Mouse (Mus musculus): ENCODE measurements around the gene Mtcl1. TPM values are rescaled to one million over a fixed set of nuclear protein-coding genes. Genes with fewer than 3 reads are reported as not detected.

The Mtcl1 gene
- polyA plus RNA-seq, 1 experiment from 2014 or later, result 1.7 TPM

DNA sequence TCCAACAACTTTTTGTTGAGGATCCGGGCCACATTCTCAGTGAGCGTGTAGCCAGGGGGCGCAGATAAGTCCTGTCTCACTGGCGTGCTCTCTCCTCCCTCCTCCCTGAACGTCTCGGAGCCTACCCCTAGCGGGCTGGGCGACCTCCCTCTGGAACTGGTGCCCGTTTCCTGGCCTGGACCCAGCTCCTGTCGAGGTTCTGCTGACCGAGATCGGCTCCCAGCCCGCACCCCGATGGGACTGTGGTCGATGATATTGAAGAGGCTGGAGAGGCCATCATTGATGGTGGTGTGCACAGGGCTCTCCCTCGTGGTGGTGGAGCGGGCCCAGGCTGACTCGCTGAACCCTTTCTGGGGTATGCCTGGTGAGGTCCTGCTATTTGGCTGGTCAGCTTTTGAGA lies 106.6 kb downstream of the Mtcl1 start:
- no peak for ATAC-seq (ENCODE audit: insufficient number of reproducible peaks, low FRiP score)
- H3K4me3 ChIP-seq, result no peak overlapping the region
- no peaks in the 10 kb centered on the region for H3K9me3 ChIP-seq (replicated peaks)
- peaks cover 8% of the 10 kb centered on the region; the same call in 1 of the 2 replicates for H3K4me1 ChIP-seq (replicated peaks)
- no peaks in the 10 kb centered on the region for H3K27me3 ChIP-seq (replicated peaks)
- peaks cover 18% of the 10 kb centered on the region for H3K36me3 ChIP-seq
- H3K27ac ChIP-seq (ENCODE audit: poor library complexity, severe bottlenecking), result no peak overlapping the region
- H3K9ac ChIP-seq, result no peak overlapping the region
- WGBS, result 92% methylated on average over 18 of the region's 18 CpGs
- H3K4me2 ChIP-seq, result no peak overlapping the region

DNA sequence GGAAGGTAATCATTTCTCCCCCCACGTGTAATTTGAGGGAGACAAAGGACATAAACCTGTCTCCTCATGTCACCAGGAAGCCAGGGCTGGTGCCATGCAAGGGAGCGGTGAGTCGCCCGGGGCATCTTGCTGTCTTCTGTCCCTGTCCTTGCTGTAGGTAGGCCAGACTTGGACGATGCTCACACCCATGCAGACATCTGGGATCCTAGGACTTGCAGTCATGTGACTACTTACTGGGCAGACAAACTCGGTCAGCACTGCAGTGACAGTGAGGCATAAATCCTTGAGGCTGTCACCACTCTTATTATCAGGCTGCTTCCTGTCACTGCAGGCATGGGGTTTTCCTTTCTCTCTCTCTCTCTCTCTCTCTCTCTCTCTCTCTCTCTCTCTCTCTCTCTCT lies 107.9 kb downstream of the Mtcl1 start:
- Histone ChIP-seq H3K4me3 (no peak overlapping the region), H3K27ac (ENCODE audit: poor library complexity, severe bottlenecking) (no peak overlapping the region), H3K27me3 (replicated peaks) (no peaks in the 10 kb centered on the region), H3K36me3 (peaks cover 18% of the 10 kb centered on the region), H3K9me3 (replicated peaks) (no peaks in the 10 kb centered on the region), H3K9ac (no peak overlapping the region), H3K4me2 (no peak overlapping the region), H3K4me1 (replicated peaks) (peaks cover 8% of the 10 kb centered on the region; the same call in 1 of the 2 replicates)
- 58% methylated on average over 6 of the region's 6 CpGs for WGBS
- ATAC-seq (ENCODE audit: insufficient number of reproducible peaks, low FRiP score), result peak; percentile 31; the same call in 1 of the 2 replicates

DNA sequence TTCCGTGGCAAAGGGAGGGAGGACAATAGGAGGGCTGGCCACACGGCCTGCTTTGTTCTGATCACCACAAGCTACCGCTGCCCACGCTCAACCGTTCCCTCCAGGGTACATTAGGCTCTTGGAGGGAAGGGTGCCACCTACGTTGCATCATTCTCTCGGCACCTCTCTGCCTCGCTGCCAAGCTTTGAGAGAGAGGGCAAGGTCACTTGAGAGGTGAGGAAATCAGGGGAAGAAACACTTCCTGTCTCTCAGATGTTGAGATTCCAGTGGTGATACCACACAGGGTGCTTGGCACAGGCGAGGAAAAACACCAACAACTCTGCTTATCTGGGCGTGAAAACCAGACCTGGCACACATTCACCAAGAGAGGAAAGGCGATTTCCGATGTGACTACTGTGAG lies 108.8 kb downstream of the Mtcl1 start:
- Histone ChIP-seq H3K36me3 (peaks cover 18% of the 10 kb centered on the region), H3K9me3 (replicated peaks) (no peaks in the 10 kb centered on the region), H3K4me3 (no peak overlapping the region), H3K27me3 (replicated peaks) (no peaks in the 10 kb centered on the region), H3K4me1 (replicated peaks) (peaks cover 8% of the 10 kb centered on the region; the same call in 1 of the 2 replicates), H3K27ac (ENCODE audit: poor library complexity, severe bottlenecking) (no peak overlapping the region), H3K9ac (no peak overlapping the region), H3K4me2 (no peak overlapping the region)
- no peak for ATAC-seq (ENCODE audit: insufficient number of reproducible peaks, low FRiP score)
- 75% methylated on average over 12 of the region's 12 CpGs for WGBS

DNA sequence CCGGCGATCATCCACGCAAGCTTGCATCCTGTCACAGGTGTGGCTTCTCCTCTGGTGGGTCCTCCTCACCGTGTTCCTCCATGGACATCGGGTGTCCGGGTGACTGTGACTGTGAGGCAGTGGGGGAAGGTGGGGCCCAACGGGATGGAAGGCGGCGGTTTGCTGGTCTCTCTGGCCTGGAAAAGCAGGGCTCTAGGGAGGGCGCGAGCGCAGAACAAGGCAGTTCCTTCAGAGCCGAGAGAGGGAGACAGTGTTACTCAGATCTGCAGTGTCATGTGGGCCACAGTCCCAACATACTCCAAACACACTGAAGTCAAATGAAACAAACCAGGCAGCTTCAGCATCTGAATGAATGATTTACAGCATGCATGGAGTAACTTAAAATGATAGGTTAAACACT lies 111.6 kb downstream of the Mtcl1 start:
- H3K4me2 ChIP-seq, result no peak overlapping the region
- H3K27me3 ChIP-seq (replicated peaks), result no peaks in the 10 kb centered on the region
- H3K27ac ChIP-seq (ENCODE audit: poor library complexity, severe bottlenecking), result no peak overlapping the region
- no peak overlapping the region for H3K4me3 ChIP-seq
- 86% methylated on average over 13 of the region's 13 CpGs for WGBS
- H3K9ac ChIP-seq, result no peak overlapping the region
- peaks cover 3% of the 10 kb centered on the region; the same call in 1 of the 2 replicates for H3K36me3 ChIP-seq
- H3K4me1 ChIP-seq (replicated peaks), result peaks cover 8% of the 10 kb centered on the region; the same call in 1 of the 2 replicates
- H3K9me3 ChIP-seq (replicated peaks), result no peaks in the 10 kb centered on the region
- ATAC-seq (ENCODE audit: insufficient number of reproducible peaks, low FRiP score), result no peak

DNA sequence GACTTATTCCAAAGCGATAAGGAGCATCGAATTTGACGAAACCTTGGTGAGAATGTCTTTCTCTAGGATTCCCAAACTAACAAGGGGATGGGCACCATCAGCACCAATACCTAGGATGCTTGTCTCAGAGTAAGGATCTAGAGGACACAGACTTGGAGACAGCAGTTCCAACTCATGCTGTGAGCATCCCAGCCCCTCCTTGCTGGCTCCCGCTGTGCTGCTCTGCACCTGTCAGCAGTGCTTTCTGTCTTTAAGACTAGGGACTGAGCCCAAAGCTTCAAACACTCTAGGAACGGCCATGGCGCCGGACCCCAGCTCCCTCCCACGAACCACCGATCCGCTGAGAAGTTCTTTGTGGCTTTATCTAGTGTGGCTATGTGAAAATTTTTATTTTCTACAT lies 114.0 kb downstream of the Mtcl1 start:
- Histone ChIP-seq H3K4me1 (replicated peaks) (no peaks in the 10 kb centered on the region; the same call in 1 of the 2 replicates), H3K4me2 (no peak overlapping the region), H3K36me3 (no peaks in the 10 kb centered on the region), H3K9me3 (replicated peaks) (no peaks in the 10 kb centered on the region), H3K27me3 (replicated peaks) (no peaks in the 10 kb centered on the region), H3K9ac (no peak overlapping the region), H3K4me3 (no peak overlapping the region), H3K27ac (ENCODE audit: poor library complexity, severe bottlenecking) (no peak overlapping the region)
- WGBS, result 80% methylated on average over 10 of the region's 10 CpGs
- no peak for ATAC-seq (ENCODE audit: insufficient number of reproducible peaks, low FRiP score)

DNA sequence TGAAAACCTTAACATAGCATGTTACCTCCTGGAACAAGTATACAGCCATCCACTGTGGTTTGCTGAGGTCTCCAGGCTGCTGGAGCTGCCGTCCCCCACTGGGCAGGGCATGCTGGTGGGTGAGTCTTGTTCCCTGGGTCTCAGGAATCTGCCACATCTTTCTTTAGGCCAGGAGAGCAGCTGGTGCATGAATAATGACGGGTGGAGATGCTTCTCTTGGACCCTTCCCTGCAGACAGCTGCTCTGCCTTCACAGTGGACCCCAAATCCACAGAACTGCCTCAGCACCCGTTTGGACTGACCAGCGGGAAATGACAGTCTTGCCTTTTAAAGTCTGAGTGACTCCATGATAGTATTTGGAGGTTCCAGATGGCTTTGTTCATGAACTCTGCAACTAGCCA lies 114.7 kb downstream of the Mtcl1 start:
- Histone ChIP-seq H3K9ac (no peak overlapping the region), H3K27me3 (replicated peaks) (no peaks in the 10 kb centered on the region), H3K4me1 (replicated peaks) (no peaks in the 10 kb centered on the region; the same call in 1 of the 2 replicates), H3K4me2 (no peak overlapping the region), H3K9me3 (replicated peaks) (no peaks in the 10 kb centered on the region), H3K36me3 (no peaks in the 10 kb centered on the region), H3K4me3 (no peak overlapping the region), H3K27ac (ENCODE audit: poor library complexity, severe bottlenecking) (no peak overlapping the region)
- 67% methylated on average over 4 of the region's 4 CpGs for WGBS
- no peak for ATAC-seq (ENCODE audit: insufficient number of reproducible peaks, low FRiP score)

DNA sequence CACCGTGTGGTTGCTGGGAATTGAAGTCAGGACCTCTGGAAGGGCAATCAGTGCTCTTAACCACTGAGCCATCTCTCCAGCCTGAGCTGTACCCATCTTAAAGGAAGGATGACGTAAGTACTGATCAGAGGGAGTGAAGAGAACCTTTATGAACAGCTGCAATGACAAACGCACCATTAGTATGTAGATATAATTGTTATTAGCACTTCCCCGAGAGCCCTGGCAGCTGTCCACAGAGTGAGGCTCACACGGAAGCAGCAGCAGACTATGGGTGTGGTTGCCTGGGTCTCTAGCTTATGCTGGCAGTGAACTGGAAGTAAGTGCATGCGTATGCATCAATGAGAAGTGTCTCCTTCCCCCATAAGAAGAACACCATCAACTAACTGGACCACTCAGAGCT lies 118.3 kb downstream of the Mtcl1 start:
- H3K27me3 ChIP-seq (replicated peaks), result no peaks in the 10 kb centered on the region
- no peak for ATAC-seq (ENCODE audit: insufficient number of reproducible peaks, low FRiP score)
- H3K36me3 ChIP-seq, result no peaks in the 10 kb centered on the region
- H3K4me3 ChIP-seq, result no peak overlapping the region
- H3K9me3 ChIP-seq (replicated peaks), result peaks cover 6% of the 10 kb centered on the region; the same call in 1 of the 2 replicates
- H3K4me2 ChIP-seq, result no peak overlapping the region
- no peaks in the 10 kb centered on the region; the same call in 1 of the 2 replicates for H3K4me1 ChIP-seq (replicated peaks)
- H3K9ac ChIP-seq, result no peak overlapping the region
- no peak overlapping the region for H3K27ac ChIP-seq (ENCODE audit: poor library complexity, severe bottlenecking)
- 66% methylated on average over 6 of the region's 6 CpGs for WGBS

DNA sequence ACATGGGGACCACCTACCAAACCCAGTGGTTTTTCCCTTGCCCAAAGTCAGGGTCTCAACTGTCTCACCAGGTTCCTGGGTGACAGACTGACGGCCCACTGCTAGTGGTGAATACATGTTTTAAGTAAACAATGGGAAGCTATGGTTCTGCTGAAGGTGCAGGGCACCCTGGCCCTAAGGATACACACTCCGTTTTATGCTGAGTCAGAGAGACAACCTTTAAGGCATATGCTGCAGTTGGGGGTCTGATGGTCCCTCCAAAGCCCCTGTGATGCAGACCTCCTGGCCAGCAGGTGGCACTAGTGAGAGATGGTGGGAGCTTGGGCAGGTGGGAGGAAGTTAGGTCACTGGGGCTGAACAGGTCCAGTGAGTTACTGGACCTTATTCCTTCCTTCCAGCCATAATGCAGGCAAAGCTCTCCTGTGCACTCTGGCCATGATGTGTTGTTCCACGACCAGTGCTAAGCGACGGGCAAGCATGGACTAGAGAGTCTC lies 123.0 kb downstream of the Mtcl1 start:
- Histone ChIP-seq H3K9me3 (replicated peaks) (peaks cover 6% of the 10 kb centered on the region; the same call in 1 of the 2 replicates), H3K4me1 (replicated peaks) (peaks cover 6% of the 10 kb centered on the region), H3K36me3 (no peaks in the 10 kb centered on the region), H3K4me2 (no peak overlapping the region), H3K4me3 (no peak overlapping the region), H3K27me3 (replicated peaks) (no peaks in the 10 kb centered on the region), H3K9ac (no peak overlapping the region), H3K27ac (ENCODE audit: poor library complexity, severe bottlenecking) (no peak overlapping the region)
- 87% methylated on average over 5 of the region's 5 CpGs for WGBS
- no peak for ATAC-seq (ENCODE audit: insufficient number of reproducible peaks, low FRiP score)

DNA sequence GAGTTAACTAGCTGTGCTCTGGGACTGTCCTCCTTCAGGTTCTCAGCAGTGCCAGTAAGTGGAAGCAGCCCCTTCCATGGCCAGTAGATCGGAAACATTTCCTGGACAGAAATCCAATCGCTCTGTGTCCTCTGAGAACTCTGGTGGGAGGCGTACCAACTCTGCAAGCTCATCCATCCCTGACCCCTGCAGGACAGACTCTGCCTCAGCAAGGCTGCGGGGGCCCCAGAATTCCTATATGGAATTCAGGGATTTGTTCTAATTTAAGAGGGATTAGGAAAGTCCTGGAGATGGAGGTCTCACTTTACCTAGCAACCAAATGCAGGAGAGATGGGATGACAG lies 123.4 kb downstream of the Mtcl1 start:
- Histone ChIP-seq H3K4me3 (no peak overlapping the region), H3K4me1 (replicated peaks) (peaks cover 6% of the 10 kb centered on the region), H3K27ac (ENCODE audit: poor library complexity, severe bottlenecking) (no peak overlapping the region), H3K9ac (no peak overlapping the region), H3K27me3 (replicated peaks) (no peaks in the 10 kb centered on the region), H3K36me3 (no peaks in the 10 kb centered on the region), H3K9me3 (replicated peaks) (peaks cover 6% of the 10 kb centered on the region; the same call in 1 of the 2 replicates), H3K4me2 (no peak overlapping the region)
- ATAC-seq (ENCODE audit: insufficient number of reproducible peaks, low FRiP score), result no peak
- WGBS, result 72% methylated on average over 4 of the region's 4 CpGs

DNA sequence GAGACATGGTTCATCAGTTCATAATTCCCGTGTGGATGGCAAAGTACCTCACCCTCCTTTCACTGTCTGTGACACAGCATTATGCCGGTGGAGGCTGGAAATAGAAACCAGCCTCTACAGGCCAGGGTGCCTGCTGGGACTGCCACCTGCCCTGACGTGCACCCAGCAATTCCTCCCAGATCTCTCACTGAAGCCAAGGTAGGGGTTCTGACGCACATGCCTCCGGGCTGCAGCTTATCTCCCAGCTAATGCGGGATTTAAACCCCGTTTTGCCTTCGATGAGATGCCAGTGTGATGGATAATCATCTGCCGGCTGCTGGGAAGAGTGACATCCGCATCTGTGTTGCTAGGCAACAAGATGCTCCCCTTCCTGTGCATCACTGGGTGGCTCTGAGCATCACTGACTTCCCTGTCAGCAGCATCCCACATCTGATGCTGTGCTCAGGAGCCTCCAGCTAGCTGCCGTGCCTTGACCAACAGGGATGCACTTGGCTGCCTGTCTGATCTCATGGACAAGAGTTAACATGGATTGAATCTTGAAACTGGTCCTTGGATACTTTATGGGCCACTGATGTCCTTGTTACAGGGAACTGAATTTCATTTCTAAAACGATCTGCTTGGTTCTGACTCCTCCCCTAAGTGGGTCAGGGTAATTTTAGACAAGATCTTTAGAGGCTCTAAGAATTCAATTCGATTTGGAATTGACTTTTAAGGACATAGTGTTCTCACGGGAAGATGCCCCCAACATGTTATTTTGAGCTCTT lies 123.9 kb downstream of the Mtcl1 start:
- H3K36me3 ChIP-seq, result no peaks in the 10 kb centered on the region
- H3K27me3 ChIP-seq (replicated peaks), result no peaks in the 10 kb centered on the region
- no peak overlapping the region for H3K4me2 ChIP-seq
- no peak overlapping the region for H3K9ac ChIP-seq
- peaks cover 6% of the 10 kb centered on the region for H3K4me1 ChIP-seq (replicated peaks)
- WGBS, result 51% methylated on average over 14 of the region's 14 CpGs
- H3K27ac ChIP-seq (ENCODE audit: poor library complexity, severe bottlenecking), result no peak overlapping the region
- H3K4me3 ChIP-seq, result no peak overlapping the region
- no peak for ATAC-seq (ENCODE audit: insufficient number of reproducible peaks, low FRiP score)
- peaks cover 6% of the 10 kb centered on the region; the same call in 1 of the 2 replicates for H3K9me3 ChIP-seq (replicated peaks)

DNA sequence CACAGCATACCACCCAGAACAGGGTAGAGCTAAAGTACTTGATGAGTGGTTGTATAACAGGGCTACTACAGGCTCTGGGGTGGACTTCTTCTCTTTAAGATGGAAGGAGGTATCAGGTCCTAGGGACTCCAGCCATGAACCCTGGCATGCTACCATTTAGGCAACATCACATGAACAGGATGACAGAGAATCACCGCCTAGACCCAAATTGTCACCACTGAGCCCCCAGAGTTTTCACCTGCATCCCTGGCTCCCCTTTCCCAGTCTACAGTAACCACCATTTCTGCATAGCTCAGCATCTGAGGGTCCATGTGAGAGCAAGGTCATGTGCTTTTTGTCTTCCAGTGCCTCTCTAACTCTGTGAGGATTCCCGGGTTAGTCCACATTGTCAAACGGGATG lies 124.7 kb downstream of the Mtcl1 start:
- Histone ChIP-seq H3K4me3 (no peak overlapping the region), H3K4me1 (replicated peaks) (peaks cover 6% of the 10 kb centered on the region), H3K4me2 (no peak overlapping the region), H3K9ac (no peak overlapping the region), H3K27ac (ENCODE audit: poor library complexity, severe bottlenecking) (no peak overlapping the region), H3K27me3 (replicated peaks) (no peaks in the 10 kb centered on the region), H3K9me3 (replicated peaks) (peaks cover 6% of the 10 kb centered on the region; the same call in 1 of the 2 replicates), H3K36me3 (no peaks in the 10 kb centered on the region)
- ATAC-seq (ENCODE audit: insufficient number of reproducible peaks, low FRiP score), result no peak
- WGBS, result 65% methylated on average over 3 of the region's 3 CpGs

Measured in heart, embryonic 12.5 days (tissue).